Mouse (Mus musculus): ENCODE data around the gene Birc5. TPM values are rescaled to one million over a fixed set of nuclear protein-coding genes. Genes with fewer than 3 reads are reported as not detected.

The Birc5 gene
- total RNA-seq, 2 experiments from 2014 or later: 0.86 to 1.5 TPM

GRCm38 (mm10) chr11:117871911-117872584 is 23.0 kb downstream of the Birc5 start:
- Histone ChIP-seq H3K27ac (no peak overlapping the region), H3K4me3 (no peak overlapping the region)
- no peak for DNase-seq (ENCODE audit: low spot score in 2 of 2)
- TF ChIP-seq CTCF (conservative IDR thresholded peaks at IDR 0.05): no peak

GRCm38 (mm10) chr11:117872861-117873608 is 24.0 kb downstream of the Birc5 start, which contains the start of gene Tha1:
TSS of gene Tha1 (minus strand) at chr11:117873481.
- DNase-seq (ENCODE audit: low spot score in 2 of 2): peak; percentile 74 to 82
- peak within 1 kb of the TSS; percentile 90 for H3K27ac ChIP-seq
- TF ChIP-seq CTCF (conservative IDR thresholded peaks at IDR 0.05): no peak
- peak within 1 kb of the TSS; percentile 86 for H3K4me3 ChIP-seq

- peak; percentile 68 for TF ChIP-seq CTCF (conservative IDR thresholded peaks at IDR 0.05)
- Histone ChIP-seq H3K4me3 (no peak overlapping the region), H3K27ac (no peak overlapping the region)
- DNase-seq (ENCODE audit: low spot score in 2 of 2): no peak
Measured at GRCm38 (mm10) chr11:117874419-117874818, 25.4 kb downstream of the Birc5 start.

GRCm38 (mm10) chr11:117875681-117876080 is 26.6 kb downstream of the Birc5 start:
- no peak for TF ChIP-seq CTCF (conservative IDR thresholded peaks at IDR 0.05)
- H3K27ac ChIP-seq: no peak overlapping the region
- no peak for DNase-seq (ENCODE audit: low spot score in 2 of 2)
- H3K4me3 ChIP-seq: no peak overlapping the region

GRCm38 (mm10) chr11:117877917-117878745 is 29.1 kb downstream of the Birc5 start:
- TF ChIP-seq CTCF (conservative IDR thresholded peaks at IDR 0.05): no peak
- H3K4me3 ChIP-seq: peak overlapping the region; percentile 28; the same call in 1 of the 2 replicates
- H3K27ac ChIP-seq: peak overlapping the region; percentile 70
- DNase-seq (ENCODE audit: low spot score in 2 of 2): peak in 1 of 2 experiments; percentile 50

GRCm38 (mm10) chr11:117878892-117879291 is 29.8 kb downstream of the Birc5 start:
- no peak for DNase-seq (ENCODE audit: low spot score in 2 of 2)
- TF ChIP-seq CTCF (conservative IDR thresholded peaks at IDR 0.05): no peak
- Histone ChIP-seq H3K27ac (peak overlapping the region; percentile 70; the same call in 1 of the 2 replicates), H3K4me3 (no peak overlapping the region)

- Histone ChIP-seq H3K27ac (no peak overlapping the region), H3K4me3 (no peak overlapping the region)
- DNase-seq (ENCODE audit: low spot score in 2 of 2): no peak
- no peak for TF ChIP-seq CTCF (conservative IDR thresholded peaks at IDR 0.05)
Measured at GRCm38 (mm10) chr11:117879676-117880075, 30.6 kb downstream of the Birc5 start.

GRCm38 (mm10) chr11:117880336-117880976 is 31.4 kb downstream of the Birc5 start:
- H3K4me3 ChIP-seq: no peak overlapping the region
- no peak for TF ChIP-seq CTCF (conservative IDR thresholded peaks at IDR 0.05)
- no peak for DNase-seq (ENCODE audit: low spot score in 2 of 2)
- H3K27ac ChIP-seq: no peak overlapping the region

- Histone ChIP-seq H3K27ac (no peak overlapping the region), H3K4me3 (no peak overlapping the region)
- no peak for TF ChIP-seq CTCF (conservative IDR thresholded peaks at IDR 0.05)
Measured at GRCm38 (mm10) chr11:117880977-117881358, 31.9 kb downstream of the Birc5 start.

GRCm38 (mm10) chr11:117881787-117882186 is 32.7 kb downstream of the Birc5 start:
- H3K4me3 ChIP-seq: no peak overlapping the region
- no peak overlapping the region for H3K27ac ChIP-seq
- TF ChIP-seq CTCF (conservative IDR thresholded peaks at IDR 0.05): no peak
- no peak for DNase-seq (ENCODE audit: low spot score in 2 of 2)

More at GRCm38 (mm10) chr11:117880977-117881358, 31.9 kb downstream of the Birc5 start:
- no peak for DNase-seq (ENCODE audit: low spot score in 2 of 2)

GRCm38 (mm10) chr11:117882208-117882607 is 33.2 kb downstream of the Birc5 start:
- no peak overlapping the region for H3K27ac ChIP-seq
- no peak for DNase-seq (ENCODE audit: low spot score in 2 of 2)
- no peak for TF ChIP-seq CTCF (conservative IDR thresholded peaks at IDR 0.05)
- no peak overlapping the region for H3K4me3 ChIP-seq

GRCm38 (mm10) chr11:117886000-117886399 is 36.9 kb downstream of the Birc5 start:
- DNase-seq (ENCODE audit: low spot score in 2 of 2): no peak
- no peak overlapping the region for H3K4me3 ChIP-seq
- no peak for TF ChIP-seq CTCF (conservative IDR thresholded peaks at IDR 0.05)
- no peak overlapping the region for H3K27ac ChIP-seq
